Mouse (Mus musculus) granulocyte monocyte progenitor cell, adult 5-6 weeks (primary cell): ENCODE data around the gene Hoxd13. TPM values are rescaled to one million over a fixed set of nuclear protein-coding genes. Genes with fewer than 3 reads are reported as not detected.

Experiments used
- ATAC-seq: replicated peaks from 2 replicates; pipeline ENCODE4 v1.8.0; 2016; ENCODE audit warnings: mild to moderate bottlenecking, moderate TSS enrichment, inconsistent platforms; ENCODE audit not compliant: poor library complexity, severe bottlenecking
- total RNA-seq, 2 experiments: library from RNA; stranded (forward) in 1 of 2; stranded (reverse) in 1 of 2; fragments of 200-712, 200-1000 nt in 1 of 2; fragments of >200 nt in 1 of 2; fragmentation: Nextera tagmentation in 1 of 2; gene quantifications; 2 replicates each; pipeline ENCODE4 v1.2.3; 2014 to 2017

Gene Hoxd13
- total RNA-seq, 2 experiments from 2014 or later = not detected

DNA sequence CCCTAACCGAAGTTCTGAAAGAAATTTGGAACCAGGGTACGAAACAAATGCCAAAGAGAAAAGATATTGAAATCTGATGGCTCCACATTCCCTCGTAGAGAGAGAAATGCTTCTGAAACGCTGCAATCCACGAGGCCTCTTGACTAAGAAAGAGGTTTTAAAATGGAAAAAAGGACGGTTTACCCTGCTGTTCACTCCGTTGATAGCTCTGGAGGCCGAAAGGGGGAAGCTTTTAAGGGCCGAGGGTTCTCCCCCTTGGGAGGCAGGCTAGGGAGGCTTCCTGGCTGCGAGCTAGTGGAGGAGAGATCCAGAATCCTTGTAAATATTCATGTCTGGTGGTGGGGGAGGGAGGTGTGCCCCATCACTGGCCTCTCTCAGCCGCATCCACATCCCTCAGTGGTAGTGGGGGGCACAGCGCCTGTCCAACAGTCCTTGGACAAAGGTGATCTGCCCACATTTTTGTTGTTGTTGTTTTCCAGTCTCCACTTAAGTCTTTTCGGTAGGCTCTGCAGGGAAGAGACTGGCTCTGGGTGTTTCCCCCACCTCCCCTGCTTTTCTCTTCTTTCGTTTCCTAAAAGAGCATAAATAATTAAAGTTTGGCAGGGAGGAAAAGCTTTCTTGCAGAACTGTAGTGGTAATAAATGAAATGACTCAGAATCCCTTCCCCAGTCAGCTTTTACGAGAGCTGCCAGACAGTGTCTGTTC lies 10.9 kb downstream of the Hoxd13 start, which contains the start of gene Hoxd11:
Hoxd11 (plus strand) TSS at position 667 of the 705 bp plus-strand sequence.
- ATAC-seq = no peak

DNA sequence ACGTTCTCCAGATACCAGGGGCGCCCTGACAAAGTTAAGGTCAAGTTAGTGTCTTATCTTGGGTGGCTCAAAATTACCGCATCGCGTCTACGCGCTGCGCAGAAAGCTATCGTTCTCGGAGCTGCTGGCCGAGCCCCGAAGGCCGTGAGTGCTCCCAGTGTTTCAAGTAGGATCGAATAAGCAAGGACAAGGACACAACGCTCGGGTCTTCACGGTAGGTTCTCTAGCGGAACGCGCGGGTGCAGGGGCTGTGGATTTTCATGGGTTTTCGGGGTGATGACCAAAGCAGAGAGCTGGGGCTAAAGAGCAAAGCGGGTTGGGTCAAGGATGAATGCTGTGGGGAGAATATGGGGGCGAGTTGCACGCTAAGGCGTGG lies 11.5 kb downstream of the Hoxd13 start:
- no peak for ATAC-seq

DNA sequence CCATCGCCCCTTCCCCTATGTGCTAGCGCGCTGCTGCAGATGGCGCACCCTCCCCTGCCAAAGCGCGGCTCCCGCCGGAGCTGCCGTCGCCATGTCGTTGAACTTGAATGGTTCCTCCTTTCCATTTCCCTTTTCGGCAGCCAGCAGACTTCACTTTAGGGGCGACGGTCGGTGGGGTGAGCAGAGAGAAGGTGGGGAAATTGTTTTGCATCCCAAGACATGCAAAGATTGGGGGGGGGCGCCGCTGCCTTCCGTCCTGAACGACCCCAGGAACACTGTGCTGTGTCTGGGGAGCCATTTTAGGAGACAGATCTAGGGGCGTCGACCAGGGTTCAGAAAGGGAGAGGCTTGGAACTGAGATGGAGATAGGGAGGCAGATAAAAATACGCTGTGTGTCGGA lies 11.9 kb downstream of the Hoxd13 start:
- ATAC-seq = peak; percentile 71

DNA sequence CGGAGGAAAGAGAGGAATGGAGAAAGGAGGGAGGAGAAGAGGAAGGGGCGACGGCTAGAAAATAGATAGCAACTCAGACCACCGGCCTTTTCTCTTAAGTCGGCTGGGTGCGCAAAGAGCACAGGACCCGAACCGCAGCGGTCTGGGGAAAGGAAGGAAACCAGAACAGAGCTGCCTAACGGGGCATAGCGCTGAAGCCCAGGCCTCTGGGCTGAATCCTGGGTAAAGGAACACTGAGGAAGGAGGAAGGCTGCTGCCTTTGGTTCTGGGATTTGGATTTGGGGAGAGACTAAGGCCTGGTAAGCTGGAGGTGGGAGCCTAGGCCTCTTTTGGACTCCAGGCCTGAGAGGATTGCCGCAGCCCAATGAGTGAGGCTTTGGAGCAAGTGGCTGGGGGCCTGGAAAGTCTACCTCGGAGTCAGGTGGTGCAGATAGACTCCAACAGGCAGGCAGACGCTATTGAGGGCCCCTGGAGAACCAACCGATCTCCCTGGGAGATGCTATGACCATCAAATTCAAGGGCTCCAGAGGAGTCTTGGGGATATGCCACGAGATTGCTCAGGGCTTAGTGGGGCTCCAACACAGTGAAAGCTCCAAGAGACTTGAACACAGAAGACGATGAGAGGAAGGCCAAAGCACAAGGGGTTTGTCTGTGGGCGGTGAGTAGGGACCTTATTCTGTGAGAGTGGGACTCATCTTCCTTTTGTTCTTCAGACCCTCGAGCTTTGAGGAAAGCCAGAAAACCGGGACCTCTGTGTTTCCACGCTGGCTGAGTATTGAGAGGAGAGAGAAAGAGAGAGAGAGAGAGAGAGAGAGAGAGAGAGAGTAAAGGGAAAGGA lies 12.7 kb downstream of the Hoxd13 start:
- no peak for ATAC-seq

DNA sequence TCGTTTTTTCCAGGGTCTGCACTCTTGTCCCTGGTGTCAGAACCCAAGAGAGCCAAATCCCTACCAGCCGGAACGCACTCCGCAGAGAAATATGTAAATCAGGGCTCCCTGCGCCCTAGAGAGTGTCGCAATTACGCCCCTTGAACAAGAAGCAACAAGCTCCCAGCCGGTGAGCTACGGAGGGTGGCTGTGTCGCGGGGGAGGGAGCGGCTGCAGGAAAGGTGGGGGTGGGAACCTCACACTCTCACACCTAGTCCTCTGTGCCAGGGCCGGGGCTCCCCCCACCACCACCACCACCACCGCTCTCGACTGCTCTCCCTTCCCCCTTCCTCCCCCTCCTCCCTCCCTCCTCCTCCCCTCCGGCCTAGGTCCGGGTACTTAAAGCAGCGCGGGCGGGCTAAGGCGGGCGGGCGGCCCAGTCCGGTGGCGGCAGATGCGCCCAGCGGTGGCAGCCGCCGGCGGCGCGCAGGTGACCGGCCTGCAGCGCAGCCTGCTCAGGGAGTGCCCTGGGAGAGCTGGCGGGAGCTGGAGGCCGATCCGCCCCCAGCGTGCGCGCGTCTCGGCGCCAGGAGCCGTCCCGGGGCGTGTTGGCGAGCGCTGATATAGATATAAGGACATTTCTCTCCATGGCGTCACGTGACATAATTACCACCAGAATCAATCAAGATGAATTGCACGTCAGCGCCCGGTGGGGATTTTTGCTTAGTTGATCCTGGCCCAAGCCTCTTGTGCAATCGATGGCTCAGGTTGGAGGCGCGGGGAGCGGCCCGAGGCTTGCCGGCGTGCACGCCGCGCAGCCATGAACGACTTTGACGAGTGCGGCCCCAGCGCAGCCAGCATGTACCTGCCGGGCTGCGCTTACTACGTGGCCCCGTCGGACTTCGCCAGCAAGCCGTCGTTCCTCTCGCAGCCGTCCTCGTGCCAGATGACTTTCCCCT lies 13.8 kb downstream of the Hoxd13 start:
- peak; percentile 15; the same call in 1 of the 2 replicates for ATAC-seq

DNA sequence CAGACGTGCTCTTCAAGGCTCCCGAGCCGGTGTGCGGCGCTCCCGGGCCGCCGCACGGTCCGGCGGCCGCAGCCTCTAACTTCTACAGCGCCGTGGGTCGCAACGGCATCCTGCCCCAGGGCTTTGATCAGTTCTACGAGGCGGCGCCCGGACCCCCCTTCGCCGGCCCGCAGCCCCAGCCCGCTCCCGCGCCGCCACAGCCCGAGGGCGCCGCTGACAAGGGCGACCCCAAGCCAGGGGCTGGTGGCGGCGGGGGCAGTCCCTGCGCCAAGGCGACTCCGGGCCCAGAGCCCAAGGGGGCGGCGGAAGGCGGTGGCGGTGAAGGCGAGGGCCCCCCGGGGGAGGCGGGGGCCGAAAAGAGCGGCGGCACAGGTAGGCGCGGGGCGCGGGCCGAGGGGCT lies 14.7 kb downstream of the Hoxd13 start:
- ATAC-seq = no peak

DNA sequence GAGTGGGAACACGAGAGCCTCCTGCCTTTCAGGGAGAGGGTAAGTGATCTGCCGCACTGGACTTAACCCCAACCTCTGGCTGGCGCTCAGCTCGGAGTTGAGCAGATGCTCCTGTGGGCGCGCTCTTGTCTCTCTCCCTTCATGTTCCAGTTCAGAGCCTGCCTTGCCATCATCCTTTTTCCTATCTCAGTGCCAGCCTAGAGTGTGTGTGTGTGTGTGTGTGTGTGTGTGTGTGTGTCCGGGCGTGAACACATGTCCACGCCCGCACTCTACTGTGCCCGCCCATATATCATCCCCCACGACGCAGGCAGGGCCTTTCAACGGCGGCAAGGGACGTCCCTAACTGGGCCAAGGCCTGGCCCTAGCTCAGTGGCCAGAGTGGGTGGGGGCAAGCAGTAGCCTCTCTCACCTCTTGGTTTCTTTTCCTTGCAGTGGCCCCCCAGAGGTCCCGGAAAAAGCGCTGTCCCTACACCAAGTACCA lies 15.4 kb downstream of the Hoxd13 start:
- no peak for ATAC-seq

DNA sequence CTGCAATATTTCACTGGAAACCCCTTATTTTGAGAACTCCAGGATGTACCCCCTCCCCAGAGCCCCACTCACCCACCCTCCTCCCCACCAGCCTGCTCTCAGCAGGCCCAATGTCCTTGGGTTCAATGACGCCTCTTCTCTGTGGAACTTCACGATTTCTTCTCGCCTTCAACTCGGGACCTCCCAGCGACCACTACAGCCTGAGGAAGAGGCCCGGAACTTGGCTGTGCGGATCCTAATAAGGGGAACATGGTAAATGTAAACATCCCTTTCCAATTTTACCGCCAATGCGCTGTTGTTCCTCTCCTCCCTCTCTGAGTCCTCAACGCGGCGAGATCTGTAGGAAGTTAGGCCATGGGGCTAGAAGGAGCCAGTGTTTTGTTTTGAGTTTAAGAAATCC lies 16.0 kb downstream of the Hoxd13 start:
- ATAC-seq = no peak

DNA sequence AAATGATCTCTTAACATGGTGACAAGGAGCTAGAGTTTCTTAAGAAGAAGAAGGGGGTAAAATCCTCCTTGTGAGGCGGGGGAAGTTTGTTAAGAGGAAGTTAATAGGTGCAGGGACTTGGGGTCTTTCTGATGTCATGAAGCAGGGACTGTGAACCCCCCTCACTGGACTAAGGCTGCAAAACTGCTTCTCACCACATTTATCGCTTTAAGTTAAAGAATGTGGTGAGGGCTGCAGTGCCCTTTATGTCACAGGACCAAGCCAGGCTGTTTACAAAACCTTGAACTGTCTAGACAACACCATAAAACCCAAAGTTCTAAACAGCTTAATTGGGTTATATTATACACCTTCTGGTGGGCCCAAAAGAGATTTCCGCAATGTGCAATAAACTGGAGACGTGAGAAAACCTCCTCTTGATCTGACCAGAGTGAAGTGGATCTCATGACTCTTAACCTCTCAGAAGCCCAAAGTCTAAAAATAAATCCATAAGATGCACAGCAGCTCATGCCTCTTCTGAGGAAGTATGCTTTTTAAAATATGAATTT lies 17.0 kb downstream of the Hoxd13 start:
- ATAC-seq = no peak

DNA sequence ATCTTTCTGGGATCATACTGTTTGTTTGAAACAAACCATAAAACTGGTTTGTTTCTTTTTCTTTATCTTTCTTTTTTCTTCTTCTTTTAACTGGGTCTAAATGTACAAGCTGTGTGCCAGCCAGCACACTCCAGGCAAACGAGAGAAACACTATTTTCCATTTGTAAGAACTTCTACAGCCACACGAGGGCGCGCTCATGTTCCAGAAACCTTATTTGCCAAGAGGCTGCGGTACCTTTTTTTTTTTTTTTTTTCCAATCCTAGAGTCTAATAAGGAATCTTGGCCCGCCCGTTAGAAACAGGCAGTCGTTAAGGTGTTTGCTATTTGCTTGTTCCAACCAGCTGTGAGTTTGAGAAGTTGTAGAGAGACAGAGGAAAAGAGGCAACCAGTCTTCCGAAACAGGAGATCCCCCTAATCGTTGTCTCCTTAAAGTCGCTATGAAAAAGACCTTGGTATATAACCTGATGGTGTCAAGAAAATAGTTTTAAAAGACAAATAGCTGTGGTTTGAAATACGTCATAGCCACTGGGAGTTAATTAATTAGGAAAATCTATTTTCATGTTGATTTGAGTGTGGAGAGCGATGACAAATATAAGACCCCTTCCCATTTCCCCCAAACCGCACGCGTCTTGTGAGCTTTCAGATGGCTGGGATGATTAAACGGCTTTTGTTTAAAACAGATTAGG lies 18.3 kb downstream of the Hoxd13 start:
- ATAC-seq = 0 out of 2 replicates have a peak, but pooled peaks have one; percentile 44

DNA sequence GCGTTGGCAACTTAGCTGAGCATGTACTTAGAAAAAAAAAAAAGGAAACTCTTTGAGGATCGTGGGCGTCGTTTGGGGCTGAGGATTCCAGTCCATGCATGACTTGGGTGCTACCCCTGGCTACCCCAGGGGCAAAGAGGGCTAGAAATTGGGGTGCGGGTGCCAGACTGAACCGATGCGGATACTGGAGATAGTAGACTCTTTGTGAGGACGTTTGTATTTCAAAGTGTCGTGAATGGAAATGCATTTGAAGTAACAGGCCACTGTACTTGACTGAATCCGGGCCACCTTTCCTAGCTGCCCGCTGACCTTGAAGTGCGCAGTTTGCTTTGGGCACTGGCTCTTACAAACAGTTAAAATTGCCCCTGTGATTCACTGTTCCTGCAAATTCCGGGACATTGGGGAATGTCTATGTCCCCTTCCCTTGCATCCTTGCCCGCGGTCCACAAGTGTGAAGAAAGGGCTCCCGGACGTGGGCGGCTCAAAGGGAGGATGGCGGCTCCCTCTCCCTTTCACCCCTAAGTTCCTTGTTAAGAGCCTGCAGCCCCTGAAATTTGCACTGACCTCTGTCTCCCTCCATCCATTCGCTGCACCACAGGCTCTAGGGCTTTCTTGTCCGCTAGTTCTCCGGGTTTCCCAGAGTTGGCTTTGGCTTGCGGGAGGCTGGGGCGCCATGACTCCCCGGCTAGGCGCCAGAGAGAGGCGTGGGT lies 19.0 kb downstream of the Hoxd13 start:
- ATAC-seq = no peak

DNA sequence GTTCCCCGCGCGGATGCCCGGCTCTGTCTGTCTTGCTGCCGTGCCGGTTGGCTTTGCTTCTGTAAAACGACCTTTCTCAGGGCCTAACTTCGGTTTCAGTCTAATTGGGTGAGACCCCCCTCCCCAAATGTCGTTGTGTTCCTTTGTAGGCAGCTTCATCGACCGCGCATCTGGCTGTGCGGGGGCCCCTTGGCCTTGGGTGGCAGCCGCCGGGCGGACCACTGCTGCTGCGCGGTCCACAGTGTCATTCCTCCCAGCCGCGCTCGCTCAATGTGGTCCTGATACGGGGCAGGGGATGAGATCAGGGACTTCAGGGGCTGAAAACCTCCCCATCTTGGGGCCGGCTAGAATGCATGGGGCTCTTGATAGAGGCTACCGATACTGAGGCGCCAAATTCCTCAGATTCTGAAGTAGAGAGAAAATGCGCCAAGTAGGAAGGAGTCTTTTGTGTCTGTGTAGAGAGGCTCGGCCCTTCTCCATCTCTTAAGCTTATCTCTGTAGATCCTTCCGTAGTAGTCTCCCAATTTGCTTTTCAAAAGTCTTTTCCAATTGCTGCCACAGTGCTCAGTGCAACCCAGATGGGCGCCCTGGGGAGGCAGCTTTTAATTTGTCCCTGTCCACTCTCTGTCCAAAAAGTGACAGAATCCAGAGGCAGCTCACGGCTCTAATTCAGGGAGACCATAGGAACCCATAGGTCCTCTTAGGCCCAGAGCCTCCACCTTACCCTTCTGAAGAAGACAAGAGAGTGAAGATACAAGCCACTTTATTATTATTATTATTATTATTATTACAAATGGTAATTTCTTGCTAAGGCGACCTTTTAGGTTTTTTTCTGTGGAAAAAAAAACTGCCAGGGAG lies 19.8 kb downstream of the Hoxd13 start:
- no peak for ATAC-seq

DNA sequence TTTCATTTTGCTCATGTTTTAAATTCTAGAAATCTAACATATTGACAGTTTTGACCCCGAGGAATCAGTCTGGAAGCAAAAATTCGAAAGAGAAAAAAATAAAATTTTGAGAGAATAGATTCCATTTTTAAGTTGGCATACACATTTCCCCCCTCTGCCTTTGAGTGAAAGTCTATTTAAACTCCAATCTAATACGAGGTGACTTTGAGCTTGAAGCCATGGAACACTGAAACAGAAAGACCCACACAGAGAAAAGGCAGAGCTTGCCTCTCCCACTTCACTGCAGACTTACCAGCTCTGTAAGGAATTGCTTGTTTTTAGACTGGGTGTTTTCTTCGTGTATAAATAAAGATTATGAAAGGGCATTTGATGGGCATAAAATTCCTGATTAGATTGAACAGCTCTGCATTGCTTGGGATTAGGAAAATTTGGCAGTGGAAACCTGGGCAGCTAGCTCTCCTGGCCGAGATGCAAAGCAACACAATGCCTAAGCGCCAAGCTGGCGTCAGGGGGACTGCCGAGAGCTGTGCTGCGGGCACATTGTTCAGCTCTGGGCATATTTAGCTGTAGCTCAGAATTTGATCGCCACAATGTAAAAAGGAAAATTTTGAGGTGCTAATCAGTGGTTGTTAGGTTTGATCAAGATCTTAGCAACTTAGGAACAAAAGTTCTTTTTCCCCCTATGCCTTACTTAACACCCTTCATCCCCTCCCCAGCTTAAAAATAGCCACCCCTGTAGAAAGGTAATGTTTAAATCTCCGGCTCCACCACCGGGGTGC lies 20.9 kb downstream of the Hoxd13 start:
- ATAC-seq = no peak

DNA sequence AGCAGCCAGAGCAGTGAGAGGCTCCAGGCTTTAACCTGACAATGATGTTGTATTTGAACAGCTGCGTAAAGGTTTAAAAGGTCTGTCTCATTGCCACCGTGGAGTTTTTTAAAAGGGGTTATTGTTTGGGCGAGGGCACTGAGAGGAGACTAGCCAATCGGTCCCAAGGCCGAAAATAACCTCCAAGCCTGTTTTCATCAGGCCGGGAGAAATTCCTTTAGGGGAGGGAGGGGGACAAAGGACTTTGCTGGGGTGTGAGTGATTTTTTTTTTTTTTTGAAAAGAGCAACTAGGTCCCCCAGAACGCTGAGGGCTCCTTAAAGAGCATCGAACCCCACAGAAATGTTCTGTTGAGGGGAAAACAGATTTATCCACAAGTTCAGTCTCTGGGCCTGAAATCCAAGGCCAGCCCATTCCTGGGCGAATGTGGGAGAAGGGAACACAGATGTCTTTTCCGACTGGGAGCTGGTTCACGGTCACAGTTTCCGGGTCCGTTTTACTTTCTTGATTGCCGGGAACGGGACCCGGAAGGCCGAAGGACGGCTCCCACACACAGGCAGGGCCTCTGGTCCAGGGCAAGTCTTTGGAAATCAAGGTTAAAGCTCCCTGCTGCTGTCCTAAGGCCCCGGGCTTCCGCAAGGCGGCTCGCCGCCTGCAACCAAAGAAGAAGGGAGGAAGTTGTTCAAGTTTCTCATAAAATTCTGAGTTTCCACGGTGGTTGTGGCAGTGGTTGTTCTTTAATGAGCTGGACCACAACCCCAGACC lies 21.6 kb downstream of the Hoxd13 start:
- peak; percentile 40; the same call in 1 of the 2 replicates for ATAC-seq

DNA sequence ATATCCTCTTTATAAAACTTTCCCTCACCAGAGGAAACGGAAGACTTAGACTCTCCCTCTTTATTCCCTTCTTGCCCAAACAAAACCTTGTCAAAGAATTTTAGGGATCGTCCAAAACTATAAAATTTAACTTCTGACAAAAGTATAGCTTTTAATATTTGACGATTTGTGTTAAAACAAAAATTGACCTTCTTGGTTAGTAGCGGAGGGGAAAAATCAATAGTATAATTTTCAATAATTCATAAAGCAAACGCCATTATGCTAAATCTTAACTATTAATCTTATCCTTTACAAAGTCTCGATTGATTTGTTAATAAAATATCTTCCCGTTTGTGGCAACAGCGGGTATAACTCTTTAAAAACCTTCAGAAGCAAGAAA lies 22.2 kb downstream of the Hoxd13 start:
- no peak for ATAC-seq
